Mouse (Mus musculus): ENCODE data around the gene Kcp. TPM values are rescaled to one million over a fixed set of nuclear protein-coding genes. Genes with fewer than 3 reads are reported as not detected.

The Kcp gene
- total RNA-seq, 2 experiments from 2014 or later, result 12.4 to 13.8 TPM

GRCm38 (mm10) chr6:29471137-29471536 is 36.6 kb downstream of the Kcp start, which contains the start of gene Atp6v1fnb:
Gene Atp6v1fnb (plus strand): TSS chr6:29471437.
- intact Hi-C loops (cut with DNase I; ENCODE audit: low total_unique reads), result loop anchor here (5.0 kb wide), 1 partner anchor 74 kb away; the partner anchor contains the start of gene Ccdc136
- DNase-seq, result no peak

- intact Hi-C loops (cut with DNase I; ENCODE audit: low total_unique reads), result no loop called here
- DNase-seq, result no peak
These were observed 38.9 kb downstream of the Kcp start for GRCm38 (mm10) chr6:29468851-29469250.

GRCm38 (mm10) chr6:29467583-29468354 is 40.0 kb downstream of the Kcp start, which contains the start of gene Atp6v1f:
Gene Atp6v1f (plus strand): TSS chr6:29467718.
- intact Hi-C loops (cut with DNase I; ENCODE audit: low total_unique reads), result no loop called here
- DNase-seq, result peak; percentile 94

GRCm38 (mm10) chr6:29463388-29463787 is 44.4 kb downstream of the Kcp start:
- intact Hi-C loops (cut with DNase I; ENCODE audit: low total_unique reads), result no loop called here
- DNase-seq, result no peak

- no peak for DNase-seq
- intact Hi-C loops (cut with DNase I; ENCODE audit: low total_unique reads), result no loop called here
These were observed 46.2 kb downstream of the Kcp start for GRCm38 (mm10) chr6:29461502-29461901.

GRCm38 (mm10) chr6:29450667-29451066 is 57.1 kb downstream of the Kcp start:
- intact Hi-C loops (cut with DNase I; ENCODE audit: low total_unique reads), result no loop called here
- no peak for DNase-seq

- intact Hi-C loops (cut with DNase I; ENCODE audit: low total_unique reads), result no loop called here
- no peak for DNase-seq
These were observed 57.9 kb downstream of the Kcp start for GRCm38 (mm10) chr6:29449858-29450257.

GRCm38 (mm10) chr6:29445354-29445753 is 62.4 kb downstream of the Kcp start:
- intact Hi-C loops (cut with DNase I; ENCODE audit: low total_unique reads), result no loop called here
- no peak for DNase-seq

- intact Hi-C loops (cut with DNase I; ENCODE audit: low total_unique reads), result no loop called here
- DNase-seq, result peak; percentile 58
These were observed 63.0 kb downstream of the Kcp start for GRCm38 (mm10) chr6:29444773-29445172.

GRCm38 (mm10) chr6:29439789-29440188 is 68.0 kb downstream of the Kcp start:
- intact Hi-C loops (cut with DNase I; ENCODE audit: low total_unique reads), result no loop called here
- DNase-seq, result no peak

GRCm38 (mm10) chr6:29439251-29439650 is 68.5 kb downstream of the Kcp start:
- intact Hi-C loops (cut with DNase I; ENCODE audit: low total_unique reads), result no loop called here
- DNase-seq, result peak; percentile 76

GRCm38 (mm10) chr6:29436461-29436934 is 71.3 kb downstream of the Kcp start:
- peak; percentile 84 for DNase-seq
- intact Hi-C loops (cut with DNase I; ENCODE audit: low total_unique reads), result no loop called here

GRCm38 (mm10) chr6:29435940-29436451 is 71.8 kb downstream of the Kcp start:
- intact Hi-C loops (cut with DNase I; ENCODE audit: low total_unique reads), result no loop called here
- DNase-seq, result peak; percentile 73

- peak; percentile 88 for DNase-seq
- intact Hi-C loops (cut with DNase I; ENCODE audit: low total_unique reads), result no loop called here
These were observed 72.7 kb downstream of the Kcp start for GRCm38 (mm10) chr6:29434911-29435691.

GRCm38 (mm10) chr6:29433804-29434795 is 73.7 kb downstream of the Kcp start:
- DNase-seq, result peak; percentile 76
- intact Hi-C loops (cut with DNase I; ENCODE audit: low total_unique reads), result no loop called here

GRCm38 (mm10) chr6:29433038-29433803 is 74.5 kb downstream of the Kcp start, which contains the start of gene Flnc:
Gene Flnc (plus strand): TSS chr6:29433256.
- intact Hi-C loops (cut with DNase I; ENCODE audit: low total_unique reads), result no loop called here

GRCm38 (mm10) chr6:29432676-29433037 is 75.1 kb downstream of the Kcp start:
- no peak for DNase-seq
- intact Hi-C loops (cut with DNase I; ENCODE audit: low total_unique reads), result no loop called here

More at GRCm38 (mm10) chr6:29433038-29433803, 74.5 kb downstream of the Kcp start, which contains the start of gene Flnc:
- DNase-seq, result peak; percentile 74

GRCm38 (mm10) chr6:29432156-29432555 is 75.6 kb downstream of the Kcp start:
- intact Hi-C loops (cut with DNase I; ENCODE audit: low total_unique reads), result no loop called here
- peak; percentile 36 for DNase-seq

All from gastrocnemius, postnatal 14 days (tissue).